Mouse (Mus musculus) erythroblast, embryonic 14.5 days (primary cell): Measurements from ENCODE around the gene Alg2.

Experiments used
- GATA1 ChIP-seq: IDR thresholded peaks from 2 replicates; pipeline ENCODE4 v1.6.1; 2012; ENCODE audit warnings: low read length, inconsistent platforms, mixed read lengths
- TAL1 ChIP-seq: IDR thresholded peaks from 3 replicates; pipeline ENCODE4 v1.6.1; 2012; ENCODE audit warnings: low read length, inconsistent platforms, mixed read lengths

GRCm38 (mm10) chr4:47427606-47428005 is 46.5 kb downstream of the Alg2 start:
- no peak for TF ChIP-seq TAL1
- no peak for TF ChIP-seq GATA1
